Mouse (Mus musculus) erythroblast, embryonic 14.5 days (primary cell): ENCODE measurements around the gene Gm10639.

Experiments used
- GATA1 ChIP-seq: IDR thresholded peaks from 2 replicates; pipeline ENCODE4 v1.6.1; 2012; ENCODE audit warnings: low read length, inconsistent platforms, mixed read lengths
- TAL1 ChIP-seq: IDR thresholded peaks from 3 replicates; pipeline ENCODE4 v1.6.1; 2012; ENCODE audit warnings: low read length, inconsistent platforms, mixed read lengths

DNA sequence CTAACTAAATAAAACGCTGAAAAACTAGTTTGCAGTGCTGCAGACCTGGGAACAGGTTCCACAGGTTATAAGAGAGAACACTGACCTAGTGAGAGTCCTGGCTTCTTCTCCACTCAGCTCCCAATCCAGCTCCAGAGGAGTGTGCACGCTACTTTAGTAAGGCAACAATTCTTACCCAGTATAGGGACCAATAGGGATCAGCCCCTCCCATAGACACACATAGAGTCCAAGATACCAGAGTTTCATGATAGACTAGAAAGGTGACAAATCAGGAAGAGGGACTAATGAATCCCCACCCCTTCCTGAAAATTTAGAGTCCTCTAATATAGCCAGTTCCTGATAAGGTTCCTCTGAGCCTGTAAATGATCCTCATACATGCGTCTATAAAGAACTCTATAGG is 57.3 kb downstream of the Gm10639 start:
- TF ChIP-seq GATA1 = no peak
- no peak for TF ChIP-seq TAL1
